Mouse (Mus musculus): ENCODE data around the gene Tal1.
A peak's percentile ranks its signal among the peaks of the same experiment; 100 is the strongest.

Gene Tal1

GRCm38 (mm10) chr4:115071668-115072067, 15.4 kb downstream of the Tal1 start:
- DNase-seq (ENCODE audit: low read depth): peak; percentile 61

DNA sequence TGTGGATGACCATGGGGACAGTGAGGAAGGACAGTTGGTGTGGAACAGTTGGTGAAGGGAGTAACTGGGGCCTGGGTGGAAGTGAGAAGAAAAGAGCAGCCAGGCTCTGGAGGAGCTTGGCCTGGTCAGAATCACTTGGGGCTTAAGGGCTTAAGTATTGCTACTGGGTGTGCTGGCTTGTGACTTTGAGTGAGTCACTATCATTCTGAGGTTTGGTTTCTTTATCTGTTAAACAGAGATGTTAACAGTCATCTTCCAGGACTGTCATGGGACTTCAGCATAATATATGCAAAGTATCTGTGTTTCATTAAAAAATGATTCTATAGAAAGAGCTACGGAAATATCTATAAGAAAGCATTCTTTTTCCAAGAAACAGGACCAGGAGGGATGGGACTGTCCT, 18.6 kb downstream of the Tal1 start:
- peak; percentile 87 for DNase-seq (ENCODE audit: low read depth)

DNA sequence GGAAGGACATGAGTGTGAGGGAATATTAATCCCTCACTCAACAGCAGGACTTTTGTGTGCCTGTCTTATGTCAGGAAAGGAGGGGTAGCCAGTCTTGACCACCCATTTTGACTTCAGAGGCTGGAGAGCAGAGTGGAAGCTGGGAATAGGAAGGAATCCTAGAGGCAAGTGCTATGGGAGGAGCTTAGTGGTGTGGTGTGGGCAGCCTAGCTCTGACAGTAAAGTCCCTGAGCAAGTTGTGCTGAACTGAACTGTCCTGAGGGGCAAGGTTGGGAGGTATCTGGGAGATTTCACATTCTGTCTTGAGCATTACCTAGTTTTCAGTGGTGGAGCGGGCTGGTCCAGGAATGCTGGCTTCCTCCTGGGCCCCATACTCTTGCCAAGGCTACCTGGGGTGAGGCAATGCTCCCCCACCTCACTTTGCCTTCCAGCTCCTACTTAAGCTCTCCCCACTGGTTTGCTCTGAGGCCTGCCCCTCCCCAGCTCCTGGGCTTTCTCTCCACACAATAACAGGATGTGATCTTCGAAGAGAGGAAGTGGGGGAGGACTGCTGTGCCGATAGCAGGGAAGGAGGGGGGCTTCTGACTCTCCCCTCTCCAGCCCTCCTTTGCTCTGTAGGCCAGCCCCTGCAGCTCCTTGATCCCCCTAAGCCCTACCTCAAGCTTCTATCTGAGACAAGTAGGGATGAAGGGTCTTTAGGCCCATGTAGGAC, 19.1 kb downstream of the Tal1 start:
- DNase-seq (ENCODE audit: low read depth): peak; percentile 84

- no peak for DNase-seq (ENCODE audit: low read depth)
Measured at GRCm38 (mm10) chr4:115078892-115079820, 22.9 kb downstream of the Tal1 start.

- no peak for DNase-seq (ENCODE audit: low read depth)
Measured at GRCm38 (mm10) chr4:115079821-115080349, 23.7 kb downstream of the Tal1 start.

GRCm38 (mm10) chr4:115083031-115083430, 26.8 kb downstream of the Tal1 start:
- DNase-seq (ENCODE audit: low read depth): no peak

GRCm38 (mm10) chr4:115085522-115086095, 29.4 kb downstream of the Tal1 start:
- peak; percentile 75 for DNase-seq (ENCODE audit: low read depth)

DNA sequence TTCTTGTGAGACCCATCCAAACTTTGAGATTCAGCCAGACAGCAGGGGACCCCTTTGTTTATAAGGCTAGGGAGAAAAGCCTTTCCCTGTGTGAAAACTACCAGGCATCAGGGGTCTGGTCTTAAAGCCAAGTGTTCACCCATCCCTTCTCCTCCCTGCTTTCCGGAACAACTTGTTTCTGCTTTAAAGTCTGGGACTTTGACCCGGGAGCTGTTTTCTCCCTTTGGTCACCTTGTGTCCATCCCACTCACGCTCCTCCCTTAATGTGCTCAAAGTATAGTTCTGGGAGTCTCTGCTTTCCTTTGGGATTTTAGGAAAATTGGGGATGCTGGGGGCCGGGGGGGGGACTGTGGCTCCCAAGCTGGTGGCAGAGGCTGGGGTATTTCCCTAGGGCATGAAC, 30.0 kb downstream of the Tal1 start:
- no peak for DNase-seq (ENCODE audit: low read depth)

- DNase-seq (ENCODE audit: low read depth): peak; percentile 77
Measured at GRCm38 (mm10) chr4:115086763-115087415, 30.7 kb downstream of the Tal1 start.

DNA sequence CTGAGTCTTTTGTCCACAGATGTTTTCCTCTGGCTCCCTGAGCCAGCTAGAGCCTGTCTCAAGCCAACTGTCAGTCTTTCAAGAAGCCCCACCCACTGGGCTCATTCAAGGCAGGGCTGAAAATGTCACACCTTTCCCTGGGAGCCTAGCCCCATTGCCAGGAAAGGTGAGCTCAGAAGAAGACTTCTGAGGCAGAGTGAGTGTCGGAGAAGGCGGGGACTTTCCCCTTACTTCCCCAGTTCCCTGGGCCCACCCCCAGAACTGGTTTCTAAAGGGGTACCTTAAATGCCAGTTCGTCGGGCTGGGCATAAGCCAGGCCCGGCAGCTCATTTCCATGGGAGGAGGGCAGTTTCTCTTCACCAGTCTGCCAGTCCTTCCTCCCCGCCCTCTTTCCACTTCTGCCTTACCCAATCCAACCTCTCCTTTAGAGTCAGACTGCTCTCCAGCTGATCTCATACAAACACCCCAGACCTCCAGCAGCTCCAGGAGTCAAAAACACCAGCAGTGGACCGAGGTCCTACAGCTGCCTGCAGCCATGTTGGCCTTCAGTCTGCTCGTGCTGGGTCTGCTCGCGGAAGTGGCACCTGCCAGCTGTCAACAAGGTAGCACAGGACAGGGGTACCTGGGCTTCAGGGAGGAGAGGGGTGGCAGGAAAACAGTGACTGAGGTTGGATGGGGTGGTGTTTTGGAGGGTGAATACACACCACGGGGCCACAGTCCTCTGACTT, 32.5 kb downstream of the Tal1 start, which contains the start of gene Pdzk1ip1:
Gene Pdzk1ip1 (plus strand): TSS at position 98 of the 728 bp plus-strand sequence.
- DNase-seq (ENCODE audit: low read depth): peak; percentile 72

- no peak for DNase-seq (ENCODE audit: low read depth)
Measured at GRCm38 (mm10) chr4:115090592-115090991, 34.4 kb downstream of the Tal1 start.

GRCm38 (mm10) chr4:115091806-115092205, 35.6 kb downstream of the Tal1 start:
- DNase-seq (ENCODE audit: low read depth): no peak

- no peak for DNase-seq (ENCODE audit: low read depth)
Measured at GRCm38 (mm10) chr4:115093331-115093864, 37.2 kb downstream of the Tal1 start.

DNA sequence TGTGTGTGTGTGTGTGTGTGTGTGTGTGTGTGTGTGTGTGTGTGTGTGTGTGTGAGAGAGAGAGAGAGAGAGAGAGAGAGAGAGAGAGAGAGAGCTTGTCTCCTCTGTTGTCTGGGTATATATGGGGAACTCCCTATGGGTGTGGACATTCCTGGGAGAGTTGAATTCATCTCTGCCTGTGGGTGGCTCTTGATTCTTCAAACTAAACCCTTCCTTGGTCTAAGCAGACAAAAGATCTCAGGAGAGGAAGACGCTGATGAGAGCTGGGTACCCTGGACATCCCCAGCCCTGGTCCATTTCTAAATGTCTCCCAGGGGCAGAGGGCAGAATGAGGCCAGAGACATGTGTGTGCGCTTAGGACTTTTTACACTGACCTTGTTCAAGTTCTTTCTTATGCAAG, 37.8 kb downstream of the Tal1 start:
- DNase-seq (ENCODE audit: low read depth): no peak

DNA sequence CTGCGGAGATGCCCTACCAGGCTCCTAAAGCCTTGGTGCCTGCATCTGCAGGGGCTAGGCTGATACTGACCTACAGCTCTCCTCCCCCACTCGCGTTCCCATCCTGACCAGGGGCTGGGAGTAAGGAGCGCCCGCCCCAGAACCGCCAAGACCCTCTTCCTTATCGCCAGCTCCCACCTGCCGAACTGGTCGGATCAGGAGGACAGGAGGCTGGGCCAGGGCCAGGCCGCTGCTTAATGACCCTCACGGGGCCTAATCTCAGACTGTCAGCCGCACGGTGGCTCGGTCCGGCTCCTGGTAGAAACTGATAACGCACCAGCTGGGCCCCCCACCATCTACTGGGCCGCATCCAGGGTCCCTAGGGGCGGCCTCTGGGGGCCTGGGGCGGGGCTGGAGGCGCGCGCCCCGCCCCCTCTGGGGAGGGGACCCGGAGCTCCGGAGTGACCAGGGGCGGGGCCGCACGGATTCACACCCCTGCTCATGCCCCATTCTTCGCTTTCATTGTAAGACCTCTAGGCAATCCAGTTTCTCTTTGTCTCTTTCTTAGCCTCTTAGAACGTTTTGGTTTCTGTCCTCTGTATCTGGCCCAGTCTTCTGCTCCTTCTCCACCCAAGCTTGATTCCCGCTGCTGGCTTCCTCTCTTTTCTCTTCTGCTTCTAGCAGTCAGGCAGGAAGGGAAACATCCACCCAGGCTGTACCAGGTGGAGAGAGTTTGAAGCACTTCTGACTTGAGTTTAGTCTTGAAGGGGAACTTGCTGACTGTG, 39.6 kb downstream of the Tal1 start:
- DNase-seq (ENCODE audit: low read depth): peak; percentile 92

DNA sequence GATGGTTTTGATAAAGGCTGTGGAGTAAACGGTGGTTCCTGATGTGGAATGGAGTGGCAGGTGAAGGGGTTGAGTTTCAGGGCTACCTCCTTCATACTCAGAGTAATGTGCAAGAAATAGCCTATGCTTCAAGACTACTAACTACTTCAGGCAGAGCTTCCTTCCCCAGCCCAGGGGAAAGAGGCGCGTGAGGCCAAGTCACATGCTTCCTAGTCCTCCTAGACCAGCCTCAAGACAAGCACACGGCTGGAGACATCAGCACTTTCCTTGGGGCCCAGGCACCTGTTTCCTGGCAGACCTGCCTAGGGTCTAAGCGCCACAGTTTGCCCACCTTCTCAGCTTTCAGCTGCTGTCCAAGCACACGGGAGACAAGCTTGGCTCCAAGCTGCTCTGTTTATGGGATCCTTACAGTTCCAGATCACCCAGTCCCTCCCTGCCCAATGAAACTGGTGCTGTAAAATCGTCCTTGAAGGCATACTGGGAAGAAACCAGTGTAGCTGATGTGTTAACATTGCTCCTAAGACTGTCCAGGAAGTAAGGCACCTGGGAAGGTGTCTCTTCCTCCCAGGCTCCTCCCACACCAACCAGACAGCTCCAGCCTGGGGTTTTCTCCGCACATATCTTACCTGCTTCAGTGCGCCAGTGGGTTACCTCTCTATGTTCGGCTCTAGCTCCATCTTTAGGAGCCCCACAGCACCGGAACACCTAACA, 40.4 kb downstream of the Tal1 start:
- DNase-seq (ENCODE audit: low read depth): peak; percentile 62

GRCm38 (mm10) chr4:115097146-115097496, 40.9 kb downstream of the Tal1 start:
- peak; percentile 62 for DNase-seq (ENCODE audit: low read depth)

DNA sequence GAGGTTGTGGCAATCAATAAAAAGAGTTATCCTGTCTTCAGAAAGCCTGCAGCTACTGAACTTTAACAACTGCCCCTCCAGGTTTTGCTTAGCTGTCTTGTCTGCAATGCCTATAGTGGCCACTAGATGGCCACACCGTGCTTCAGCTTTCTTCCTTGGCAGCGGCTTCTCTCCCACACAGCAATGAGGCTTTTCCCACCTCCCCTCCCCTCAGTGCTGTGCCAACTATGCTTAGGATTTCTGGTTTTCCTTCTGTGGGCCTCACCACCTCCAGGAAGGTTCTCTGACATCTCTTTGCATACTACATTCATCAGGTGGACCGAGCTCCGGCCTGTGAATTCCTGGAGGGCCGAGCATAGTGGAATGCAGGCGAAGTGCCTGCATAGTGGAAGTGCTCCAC, 45.5 kb downstream of the Tal1 start:
- DNase-seq (ENCODE audit: low read depth): peak; percentile 72

GRCm38 (mm10) chr4:115103510-115103909, 47.3 kb downstream of the Tal1 start:
- peak; percentile 86 for DNase-seq (ENCODE audit: low read depth)

DNA sequence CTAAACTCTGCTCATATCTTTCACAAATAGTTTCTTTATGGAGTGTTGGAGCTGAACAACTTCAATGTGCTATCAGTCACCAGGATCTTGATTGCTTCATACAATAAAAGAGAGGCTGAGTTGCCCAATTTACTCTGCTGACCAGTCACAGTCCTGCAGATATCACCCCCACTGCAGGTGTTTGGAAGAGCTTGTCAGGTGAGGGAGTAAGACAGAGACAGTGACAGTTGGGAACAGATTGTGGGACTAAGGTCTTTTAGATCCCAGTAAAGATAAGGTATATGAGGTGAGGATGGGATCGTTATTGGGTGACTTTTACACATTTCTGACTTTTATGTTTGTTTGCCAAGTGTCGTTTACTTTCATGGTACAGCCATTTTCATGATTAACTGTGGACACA, 54.9 kb downstream of the Tal1 start:
- DNase-seq (ENCODE audit: low read depth): no peak
